Mouse (Mus musculus): Measurements from ENCODE around the gene Ccnd3.
A peak's percentile ranks its signal among the peaks of the same experiment; 100 is the strongest.

The Ccnd3 gene

GRCm38 (mm10) chr17:47504941-47505346 lies at the start of gene Ccnd3:
Ccnd3 (plus strand) TSS chr17:47505051.
- peak; percentile 85 to 87 for DNase-seq (ENCODE audit: low spot score in 2 of 2)

- DNase-seq (ENCODE audit: low spot score in 2 of 2), result no peak
Measured at GRCm38 (mm10) chr17:47458310-47458709, 46.5 kb upstream of the Ccnd3 start.

- DNase-seq (ENCODE audit: low spot score in 2 of 2), result no peak
Measured at GRCm38 (mm10) chr17:47458936-47459335, 45.9 kb upstream of the Ccnd3 start.

- no peak for DNase-seq (ENCODE audit: low spot score in 2 of 2)
Measured at GRCm38 (mm10) chr17:47459341-47459919, 45.4 kb upstream of the Ccnd3 start.

GRCm38 (mm10) chr17:47461688-47462087 lies 43.2 kb upstream of the Ccnd3 start:
- no peak for DNase-seq (ENCODE audit: low spot score in 2 of 2)

- DNase-seq (ENCODE audit: low spot score in 2 of 2), result no peak
Measured at GRCm38 (mm10) chr17:47462209-47462608, 42.6 kb upstream of the Ccnd3 start.

- no peak for DNase-seq (ENCODE audit: low spot score in 2 of 2)
Measured at GRCm38 (mm10) chr17:47462728-47463388, 42.0 kb upstream of the Ccnd3 start.

- DNase-seq (ENCODE audit: low spot score in 2 of 2), result no peak
Measured at GRCm38 (mm10) chr17:47464248-47464965, 40.4 kb upstream of the Ccnd3 start.

GRCm38 (mm10) chr17:47465016-47465415 lies 39.8 kb upstream of the Ccnd3 start:
- DNase-seq (ENCODE audit: low spot score in 2 of 2), result no peak

- DNase-seq (ENCODE audit: low spot score in 2 of 2), result no peak
Measured at GRCm38 (mm10) chr17:47466284-47466683, 38.6 kb upstream of the Ccnd3 start.

GRCm38 (mm10) chr17:47467659-47468058 lies 37.2 kb upstream of the Ccnd3 start:
- no peak for DNase-seq (ENCODE audit: low spot score in 2 of 2)

GRCm38 (mm10) chr17:47468063-47468462 lies 36.8 kb upstream of the Ccnd3 start:
- no peak for DNase-seq (ENCODE audit: low spot score in 2 of 2)

GRCm38 (mm10) chr17:47468466-47468865 lies 36.4 kb upstream of the Ccnd3 start:
- no peak for DNase-seq (ENCODE audit: low spot score in 2 of 2)

- DNase-seq (ENCODE audit: low spot score in 2 of 2), result no peak
Measured at GRCm38 (mm10) chr17:47469642-47470041, 35.2 kb upstream of the Ccnd3 start.

GRCm38 (mm10) chr17:47470121-47470520 lies 34.7 kb upstream of the Ccnd3 start:
- DNase-seq (ENCODE audit: low spot score in 2 of 2), result no peak

- no peak for DNase-seq (ENCODE audit: low spot score in 2 of 2)
Measured at GRCm38 (mm10) chr17:47470686-47471085, 34.2 kb upstream of the Ccnd3 start.

GRCm38 (mm10) chr17:47472435-47473350 lies 32.2 kb upstream of the Ccnd3 start:
- DNase-seq (ENCODE audit: low spot score in 2 of 2), result no peak

- DNase-seq (ENCODE audit: low spot score in 2 of 2), result peak in 1 of 2 experiments; percentile 21
Measured at GRCm38 (mm10) chr17:47473434-47473974, 31.3 kb upstream of the Ccnd3 start.

- DNase-seq (ENCODE audit: low spot score in 2 of 2), result no peak
Measured at GRCm38 (mm10) chr17:47474250-47474649, 30.6 kb upstream of the Ccnd3 start.

- no peak for DNase-seq (ENCODE audit: low spot score in 2 of 2)
Measured at GRCm38 (mm10) chr17:47475181-47475580, 29.7 kb upstream of the Ccnd3 start.

GRCm38 (mm10) chr17:47475714-47476113 lies 29.1 kb upstream of the Ccnd3 start:
- no peak for DNase-seq (ENCODE audit: low spot score in 2 of 2)

GRCm38 (mm10) chr17:47479887-47480286 lies 25.0 kb upstream of the Ccnd3 start:
- DNase-seq (ENCODE audit: low spot score in 2 of 2), result no peak
